ENCODE assay signal across 8 mouse cellular contexts in genomic region chr6:72401875-72402274, GRCm38 (mm10). TPM values are rescaled to one million over a fixed set of nuclear protein-coding genes. Genes with fewer than 3 reads are reported as not detected.
DNase-seq lines count a peak whose midpoint lies in the region; ATAC-seq and TF ChIP-seq lines count a peak whose summit lies in the region.

No protein-coding gene starts in this region.

- no peak overlapping the region for H3K27ac ChIP-seq in heart, embryonic 11.5 days (ENCODE audit: low read depth, low read length)
- no peak overlapping the region for H3K27ac ChIP-seq in cortical plate, adult 2 months (ENCODE audit: insufficient read depth, low read length)
- H3K27ac ChIP-seq in heart, postnatal 0 days (ENCODE audit: low read depth) = no peak overlapping the region

- ATAC-seq in heart, embryonic 11.5 days (replicated peaks; ENCODE audit: insufficient number of reproducible peaks, low FRiP score, low TSS enrichment) = no peak
- ATAC-seq in activated CD4-positive, CD25-positive, alpha-beta regulatory T cell, adult 4 months = peak; percentile 82
- no peak for ATAC-seq in heart, postnatal 0 days (ENCODE audit: insufficient read depth, low read depth)
- peak; percentile 72 for ATAC-seq in megakaryocyte-erythroid progenitor cell, adult 5-6 weeks (replicated peaks; ENCODE audit: low FRiP score, low TSS enrichment, poor library complexity, severe bottlenecking)

- no peaks in the 10 kb centered on the region for H3K4me1 ChIP-seq in heart, embryonic 11.5 days (ENCODE audit: control insufficient read depth, insufficient read depth, low read length)
- H3K4me1 ChIP-seq in cortical plate, adult 2 months (ENCODE audit: control insufficient read depth, insufficient read depth, low read length) = no peaks in the 10 kb centered on the region
- no peaks in the 10 kb centered on the region for H3K4me1 ChIP-seq in heart, postnatal 0 days (ENCODE audit: control insufficient read depth, insufficient read depth)

- peak; percentile 96 for DNase-seq in heart, adult 11 months
- DNase-seq in heart, postnatal 0 days (ENCODE audit: low spot score) = peak; percentile 31
- peak; percentile 47 to 64 for DNase-seq in layer of hippocampus, postnatal 36 days
- peak; percentile 81 to 90 for DNase-seq in spleen, postnatal 10 days (ENCODE audit: low spot score in 2 of 2)

- peak; percentile 74 for TF ChIP-seq CTCF in cortical plate, adult 2 months (IDR thresholded peaks at IDR 0.05; ENCODE audit: extremely low read depth, insufficient read depth, low read length)
- TF ChIP-seq CTCF in heart, postnatal 0 days (IDR thresholded peaks at IDR 0.05; ENCODE audit: low read depth) = peak; percentile 67

- H3K36me3 ChIP-seq in heart, embryonic 11.5 days (ENCODE audit: control insufficient read depth, insufficient read depth, low read length) = no peaks in the 10 kb centered on the region
- no peaks in the 10 kb centered on the region for H3K36me3 ChIP-seq in heart, postnatal 0 days (replicated peaks; ENCODE audit: control insufficient read depth, insufficient read depth, low read length)

- H3K9me3 ChIP-seq in heart, embryonic 11.5 days (replicated peaks; ENCODE audit: control insufficient read depth, low read length) = no peaks in the 10 kb centered on the region
- no peaks in the 10 kb centered on the region for H3K9me3 ChIP-seq in heart, postnatal 0 days (replicated peaks; ENCODE audit: control insufficient read depth, low read length)

- H3K9ac ChIP-seq in heart, embryonic 11.5 days (ENCODE audit: low read depth, low read length) = no peak overlapping the region
- H3K9ac ChIP-seq in heart, postnatal 0 days (replicated peaks; ENCODE audit: low read depth, low read length) = no peak overlapping the region

- TF ChIP-seq EP300 in heart, postnatal 0 days (IDR thresholded peaks at IDR 0.05; ENCODE audit: low read depth) = no peak

- H3K27me3 ChIP-seq in heart, embryonic 11.5 days (ENCODE audit: control insufficient read depth, insufficient read depth, low read length) = no peaks in the 10 kb centered on the region
- no peaks in the 10 kb centered on the region for H3K27me3 ChIP-seq in heart, postnatal 0 days (ENCODE audit: control insufficient read depth, insufficient read depth, low read length)

- H3K4me2 ChIP-seq in heart, embryonic 11.5 days = no peak overlapping the region
- H3K4me2 ChIP-seq in heart, postnatal 0 days (ENCODE audit: low read depth, low read length) = no peak overlapping the region

- no peak overlapping the region for H3K4me3 ChIP-seq in heart, embryonic 11.5 days (ENCODE audit: low read depth, low read length)
- no peak overlapping the region for H3K4me3 ChIP-seq in cortical plate, adult 2 months (ENCODE audit: insufficient read depth, low read length)
- no peak overlapping the region for H3K4me3 ChIP-seq in heart, postnatal 0 days (ENCODE audit: low read depth, low read length)

- TF ChIP-seq POLR2A in cortical plate, adult 2 months (IDR thresholded peaks at IDR 0.05; ENCODE audit: extremely low read depth, insufficient read depth, low read length) = no peak

- 30% methylated on average over 7 of the region's 7 CpGs for WGBS in heart, embryonic 11.5 days (ENCODE audit: insufficient replicate concordance)
- WGBS in heart, postnatal 0 days = 21% methylated on average over 7 of the region's 7 CpGs

RNA-seq across cellular contexts. Expression of gene Vamp8, which starts 11.4 kb away (rescaled TPM):
- polyA plus RNA-seq in heart, embryonic 11.5 days (2014; fragmentation: Nextera tagmentation; extraction: Ambion mirVana) = 137 and 142 TPM in 2 replicates
- polyA plus RNA-seq in activated CD4-positive, CD25-positive, alpha-beta regulatory T cell, adult 4 months (2017; shearing (Covaris generic)) = 100 to 1,000 TPM; 382 to 404 TPM
- polyA plus RNA-seq in cortical plate, adult 2 months (2012; rRNA removed) = 30.6 and 31.7 TPM in 2 replicates
- 69.8 and 109 TPM in 2 replicates for total RNA-seq in heart, postnatal 0 days (2014; rRNA removed; ENCODE audit: low replicate concordance)
- polyA plus RNA-seq in heart, postnatal 0 days (2015; fragmentation: Nextera tagmentation; extraction: Ambion mirVana) = 174 and 175 TPM in 2 replicates
- total RNA-seq in layer of hippocampus, postnatal 36 days (2021) = 10 to 100 TPM; 14.7 to 17.3 TPM
- total RNA-seq in megakaryocyte-erythroid progenitor cell, adult 5-6 weeks (2014; fragmentation: Nextera tagmentation) = 225 and 320 TPM in 2 replicates
- total RNA-seq in megakaryocyte-erythroid progenitor cell, adult 5-6 weeks (2017) = 240 and 305 TPM in 2 replicates

RNA-seq across cellular contexts. Expression of gene Ggcx, which starts 12.2 kb away (rescaled TPM):
- 23.9 and 27.1 TPM in 2 replicates for polyA plus RNA-seq in heart, embryonic 11.5 days (2014; fragmentation: Nextera tagmentation; extraction: Ambion mirVana)
- 1 to 10 TPM; 8.0 to 8.1 TPM for polyA plus RNA-seq in activated CD4-positive, CD25-positive, alpha-beta regulatory T cell, adult 4 months (2017; shearing (Covaris generic))
- 17.7 and 22.5 TPM in 2 replicates for polyA plus RNA-seq in cortical plate, adult 2 months (2012; rRNA removed)
- 16.8 and 21.9 TPM in 2 replicates for total RNA-seq in heart, postnatal 0 days (2014; rRNA removed; ENCODE audit: low replicate concordance)
- 13.2 and 16.8 TPM in 2 replicates for polyA plus RNA-seq in heart, postnatal 0 days (2015; fragmentation: Nextera tagmentation; extraction: Ambion mirVana)
- 10 to 100 TPM; 22.6 to 24.0 TPM for total RNA-seq in layer of hippocampus, postnatal 36 days (2021)
- 8.6 and 11.3 TPM in 2 replicates for total RNA-seq in megakaryocyte-erythroid progenitor cell, adult 5-6 weeks (2014; fragmentation: Nextera tagmentation)
- total RNA-seq in megakaryocyte-erythroid progenitor cell, adult 5-6 weeks (2017) = 3.7 and 11.2 TPM in 2 replicates

RNA-seq across cellular contexts. Expression of gene Vamp5, which starts 21.6 kb away (rescaled TPM):
- 55.3 and 59.2 TPM in 2 replicates for polyA plus RNA-seq in heart, embryonic 11.5 days (2014; fragmentation: Nextera tagmentation; extraction: Ambion mirVana)
- polyA plus RNA-seq in activated CD4-positive, CD25-positive, alpha-beta regulatory T cell, adult 4 months (2017; shearing (Covaris generic)) = 10 to 100 TPM; 62.3 to 81.8 TPM
- polyA plus RNA-seq in cortical plate, adult 2 months (2012; rRNA removed) = 10.7 and 11.0 TPM in 2 replicates
- 19.5 and 39.8 TPM in 2 replicates for total RNA-seq in heart, postnatal 0 days (2014; rRNA removed; ENCODE audit: low replicate concordance)
- 49.0 and 52.9 TPM in 2 replicates for polyA plus RNA-seq in heart, postnatal 0 days (2015; fragmentation: Nextera tagmentation; extraction: Ambion mirVana)
- total RNA-seq in layer of hippocampus, postnatal 36 days (2021) = 1 to 10 TPM; 4.4 to 5.3 TPM
- total RNA-seq in megakaryocyte-erythroid progenitor cell, adult 5-6 weeks (2014; fragmentation: Nextera tagmentation) = 420 and 424 TPM in 2 replicates
- total RNA-seq in megakaryocyte-erythroid progenitor cell, adult 5-6 weeks (2017) = 125 and 132 TPM in 2 replicates

RNA-seq across cellular contexts. Expression of gene Rnf181, which starts 35.1 kb away (rescaled TPM):
- polyA plus RNA-seq in heart, embryonic 11.5 days (2014; fragmentation: Nextera tagmentation; extraction: Ambion mirVana) = 95.4 and 107 TPM in 2 replicates
- 100 to 1,000 TPM; 110 TPM for polyA plus RNA-seq in activated CD4-positive, CD25-positive, alpha-beta regulatory T cell, adult 4 months (2017; shearing (Covaris generic))
- 73.6 and 83.5 TPM in 2 replicates for polyA plus RNA-seq in cortical plate, adult 2 months (2012; rRNA removed)
- total RNA-seq in heart, postnatal 0 days (2014; rRNA removed; ENCODE audit: low replicate concordance) = 53.5 and 65.0 TPM in 2 replicates
- polyA plus RNA-seq in heart, postnatal 0 days (2015; fragmentation: Nextera tagmentation; extraction: Ambion mirVana) = 74.9 and 81.3 TPM in 2 replicates
- total RNA-seq in layer of hippocampus, postnatal 36 days (2021) = 10 to 100 TPM; 77.6 to 85.2 TPM
- 82.6 and 91.5 TPM in 2 replicates for total RNA-seq in megakaryocyte-erythroid progenitor cell, adult 5-6 weeks (2014; fragmentation: Nextera tagmentation)
- 34.8 and 55.5 TPM in 2 replicates for total RNA-seq in megakaryocyte-erythroid progenitor cell, adult 5-6 weeks (2017)

RNA-seq across cellular contexts. Expression of gene Mat2a, which starts 37.5 kb away (rescaled TPM):
- 321 and 349 TPM in 2 replicates for polyA plus RNA-seq in heart, embryonic 11.5 days (2014; fragmentation: Nextera tagmentation; extraction: Ambion mirVana)
- 100 to 1,000 TPM; 194 to 225 TPM for polyA plus RNA-seq in activated CD4-positive, CD25-positive, alpha-beta regulatory T cell, adult 4 months (2017; shearing (Covaris generic))
- 172 and 180 TPM in 2 replicates for polyA plus RNA-seq in cortical plate, adult 2 months (2012; rRNA removed)
- 111 and 123 TPM in 2 replicates for total RNA-seq in heart, postnatal 0 days (2014; rRNA removed; ENCODE audit: low replicate concordance)
- 200 and 229 TPM in 2 replicates for polyA plus RNA-seq in heart, postnatal 0 days (2015; fragmentation: Nextera tagmentation; extraction: Ambion mirVana)
- total RNA-seq in layer of hippocampus, postnatal 36 days (2021) = 100 to 1,000 TPM; 186 to 194 TPM
- total RNA-seq in megakaryocyte-erythroid progenitor cell, adult 5-6 weeks (2014; fragmentation: Nextera tagmentation) = 555 and 732 TPM in 2 replicates
- total RNA-seq in megakaryocyte-erythroid progenitor cell, adult 5-6 weeks (2017) = 235 and 332 TPM in 2 replicates

Comparison
In these comparisons a context has a peak if more than half of its experiments do, and no peak if none do; other contexts are left out.
1. DNase-seq: peak in every context shown above with its lines; median percentile 96 in heart, adult 11 months; 86 in spleen, postnatal 10 days; 56 in layer of hippocampus, postnatal 36 days; 31 in heart, postnatal 0 days.
2. ATAC-seq: peak in activated CD4-positive, CD25-positive, alpha-beta regulatory T cell, adult 4 months (single experiment) and megakaryocyte-erythroid progenitor cell, adult 5-6 weeks (single experiment); none in heart, embryonic 11.5 days (single experiment) and heart, postnatal 0 days (single experiment).